Mouse (Mus musculus): Measurements from ENCODE around the gene Lat2.

Gene Lat2

GRCm38 (mm10) chr5:134571730-134572507, 42.9 kb downstream of the Lat2 start:
- no peak for DNase-seq (ENCODE audit: low read depth)

GRCm38 (mm10) chr5:134568964-134569491, 45.8 kb downstream of the Lat2 start:
- DNase-seq (ENCODE audit: low read depth), result no peak

- DNase-seq (ENCODE audit: low read depth), result no peak
Measured at GRCm38 (mm10) chr5:134568030-134568429, 46.8 kb downstream of the Lat2 start.

- no peak for DNase-seq (ENCODE audit: low read depth)
Measured at GRCm38 (mm10) chr5:134567445-134567844, 47.4 kb downstream of the Lat2 start.

- no peak for DNase-seq (ENCODE audit: low read depth)
Measured at GRCm38 (mm10) chr5:134565696-134566095, 49.1 kb downstream of the Lat2 start.

GRCm38 (mm10) chr5:134564272-134564671, 50.6 kb downstream of the Lat2 start:
- DNase-seq (ENCODE audit: low read depth), result no peak

- no peak for DNase-seq (ENCODE audit: low read depth)
Measured at GRCm38 (mm10) chr5:134560450-134561171, 54.2 kb downstream of the Lat2 start.

- no peak for DNase-seq (ENCODE audit: low read depth)
Measured at GRCm38 (mm10) chr5:134560071-134560449, 54.8 kb downstream of the Lat2 start, which contains the start of gene Syna. Gene Syna (minus strand): TSS chr5:134560171.

GRCm38 (mm10) chr5:134555463-134556164, 59.2 kb downstream of the Lat2 start:
- no peak for DNase-seq (ENCODE audit: low read depth)

- no peak for DNase-seq (ENCODE audit: low read depth)
Measured at GRCm38 (mm10) chr5:134553951-134554546, 60.8 kb downstream of the Lat2 start.

GRCm38 (mm10) chr5:134552110-134552972, 62.5 kb downstream of the Lat2 start, which contains the start of gene Clip2:
Gene Clip2 (minus strand): TSS chr5:134552434.
- peak; percentile 80 for DNase-seq (ENCODE audit: low read depth)

GRCm38 (mm10) chr5:134551233-134552109, 63.4 kb downstream of the Lat2 start:
- no peak for DNase-seq (ENCODE audit: low read depth)

- no peak for DNase-seq (ENCODE audit: low read depth)
Measured at GRCm38 (mm10) chr5:134550836-134551232, 64.0 kb downstream of the Lat2 start.
